Mouse (Mus musculus) heart, embryonic 12.5 days (tissue): ENCODE results near the gene Irf1. TPM values are rescaled to one million over a fixed set of nuclear protein-coding genes. Genes with fewer than 3 reads are reported as not detected.

ENCODE experiments used
- ATAC-seq: fragments of 200-750 bp; cut with Nextera tagmentation; 2 replicates; pipeline ENCODE4 v1.8.0; 2017; ENCODE audit warnings: moderate TSS enrichment, moderate library complexity; ENCODE audit not compliant: insufficient number of reproducible peaks, low FRiP score
- H3K27ac ChIP-seq: fragments of 300-500 bp; sonication (generic); 2 replicates; pipeline ENCODE4 v1.5.1; 2016; ENCODE audit warnings: mild to moderate bottlenecking, moderate library complexity; ENCODE audit not compliant: poor library complexity, severe bottlenecking
- H3K27me3 ChIP-seq: fragments of 300-500 bp; sonication (generic); replicated peaks from 2 replicates; pipeline ENCODE4 v1.6.1; 2016; ENCODE audit warnings: mild to moderate bottlenecking, moderate library complexity
- H3K36me3 ChIP-seq: fragments of 300-500 bp; sonication (generic); 2 replicates; pipeline ENCODE4 v1.6.1; 2016; ENCODE audit warnings: mild to moderate bottlenecking, moderate library complexity
- H3K4me1 ChIP-seq: fragments of 300-500 bp; sonication (generic); replicated peaks from 2 replicates; pipeline ENCODE4 v1.6.1; 2016; ENCODE audit warnings: mild to moderate bottlenecking
- H3K4me2 ChIP-seq: fragments of 300-500 bp; sonication (generic); 2 replicates; pipeline ENCODE4 v1.6.1; 2016; ENCODE audit warnings: mild to moderate bottlenecking, moderate library complexity
- H3K4me3 ChIP-seq: fragments of 300-500 bp; sonication (generic); 2 replicates; pipeline ENCODE4 v1.5.1; 2016; ENCODE audit warnings: mild to moderate bottlenecking
- H3K9ac ChIP-seq: fragments of 300-500 bp; sonication (generic); 2 replicates; pipeline ENCODE4 v1.6.1; 2016; ENCODE audit warnings: mild to moderate bottlenecking, moderate library complexity
- H3K9me3 ChIP-seq: fragments of 300-500 bp; sonication (generic); replicated peaks from 2 replicates; pipeline ENCODE4 v1.6.1; 2016; ENCODE audit warnings: mild to moderate bottlenecking, moderate library complexity
- WGBS: fragments of 180-500 bp; shearing (Covaris S2); methylation state at CpG from one replicate; pipeline ENCODE4 v1.1.7; 2016; 5-methylcytosine and 5-hydroxymethylcytosine counted together
- polyA plus RNA-seq: library from polyadenylated mRNA; unstranded; fragments of >200 nt; fragmentation: Nextera tagmentation; extraction: Ambion mirVana; gene quantifications from 2 replicates; pipeline ENCODE4 v1.2.1, GENCODE M21; 2016

The Irf1 gene
- 9.8 and 11.3 TPM in 2 replicates for polyA plus RNA-seq

- WGBS: 0% methylated on average over 39 of the region's 40 CpGs
- ATAC-seq: peak; percentile 88
Measured at GRCm38 (mm10) chr11:53769760-53770124, at the start of gene Irf1. Gene Irf1 (plus strand): TSS chr11:53770014.

GRCm38 (mm10) chr11:53720715-53721114 lies 49.1 kb upstream of the Irf1 start, which contains the start of gene Il5:
Gene Il5 (plus strand): TSS chr11:53720794.
- Histone ChIP-seq H3K27me3 (0 out of 2 replicates have a peak, but pooled peaks cover 5% of the 10 kb centered on the region), H3K4me1 (no peaks in the 10 kb centered on the region), H3K36me3 (no peaks in the 10 kb centered on the region), H3K4me2 (no peak within 1 kb of the TSS), H3K4me3 (no peak within 1 kb of the TSS), H3K9ac (no peak within 1 kb of the TSS), H3K9me3 (no peaks in the 10 kb centered on the region), H3K27ac (no peak within 1 kb of the TSS)
- WGBS: 77% methylated on average over 6 of the region's 6 CpGs
- ATAC-seq: no peak

More at GRCm38 (mm10) chr11:53769760-53770124, at the start of gene Irf1:
- Histone ChIP-seq H3K4me2 (peak within 1 kb of the TSS; percentile 88), H3K27me3 (peaks cover 6% of the 10 kb centered on the region), H3K4me1 (peaks cover 9% of the 10 kb centered on the region), H3K27ac (peak within 1 kb of the TSS; percentile 55), H3K9ac (peak within 1 kb of the TSS; percentile 85), H3K9me3 (no peaks in the 10 kb centered on the region), H3K4me3 (peak within 1 kb of the TSS; percentile 88), H3K36me3 (peaks cover 17% of the 10 kb centered on the region)

- Histone ChIP-seq H3K4me2 (no peak overlapping the region), H3K36me3 (no peaks in the 10 kb centered on the region), H3K9me3 (no peaks in the 10 kb centered on the region), H3K4me1 (no peaks in the 10 kb centered on the region), H3K9ac (no peak overlapping the region), H3K27ac (no peak overlapping the region), H3K4me3 (no peak overlapping the region), H3K27me3 (no peaks in the 10 kb centered on the region)
- ATAC-seq: no peak
- WGBS: 90% methylated on average over 7 of the region's 7 CpGs
Measured at GRCm38 (mm10) chr11:53731457-53731856, 38.4 kb upstream of the Irf1 start.

- H3K4me1 ChIP-seq: no peaks in the 10 kb centered on the region
- WGBS: 85% methylated on average over 8 of the region's 8 CpGs
- H3K36me3 ChIP-seq: no peaks in the 10 kb centered on the region
- no peak overlapping the region for H3K4me3 ChIP-seq
- H3K9ac ChIP-seq: no peak overlapping the region
- H3K27ac ChIP-seq: no peak overlapping the region
- ATAC-seq: no peak
- H3K4me2 ChIP-seq: no peak overlapping the region
- H3K9me3 ChIP-seq: no peaks in the 10 kb centered on the region
- no peaks in the 10 kb centered on the region for H3K27me3 ChIP-seq
Measured at GRCm38 (mm10) chr11:53732244-53732643, 37.6 kb upstream of the Irf1 start.

GRCm38 (mm10) chr11:53733824-53734223 lies 36.0 kb upstream of the Irf1 start:
- H3K9me3 ChIP-seq: no peaks in the 10 kb centered on the region
- H3K4me3 ChIP-seq: no peak overlapping the region
- no peak for ATAC-seq
- H3K36me3 ChIP-seq: no peaks in the 10 kb centered on the region
- no peaks in the 10 kb centered on the region for H3K27me3 ChIP-seq
- H3K4me2 ChIP-seq: no peak overlapping the region
- no peak overlapping the region for H3K27ac ChIP-seq
- WGBS: 79% methylated on average over 7 of the region's 7 CpGs
- H3K9ac ChIP-seq: no peak overlapping the region
- H3K4me1 ChIP-seq: no peaks in the 10 kb centered on the region

GRCm38 (mm10) chr11:53734431-53734830 lies 35.4 kb upstream of the Irf1 start:
- H3K4me1 ChIP-seq: no peaks in the 10 kb centered on the region
- 75% methylated on average over 2 of the region's 2 CpGs for WGBS
- no peaks in the 10 kb centered on the region for H3K9me3 ChIP-seq
- H3K27me3 ChIP-seq: no peaks in the 10 kb centered on the region
- no peak for ATAC-seq
- no peak overlapping the region for H3K4me2 ChIP-seq
- no peak overlapping the region for H3K9ac ChIP-seq
- no peak overlapping the region for H3K4me3 ChIP-seq
- H3K27ac ChIP-seq: no peak overlapping the region
- H3K36me3 ChIP-seq: no peaks in the 10 kb centered on the region

- H3K4me3 ChIP-seq: no peak overlapping the region
- WGBS: 74% methylated on average over 18 of the region's 18 CpGs
- H3K27me3 ChIP-seq: no peaks in the 10 kb centered on the region
- H3K36me3 ChIP-seq: no peaks in the 10 kb centered on the region
- no peak overlapping the region for H3K9ac ChIP-seq
- H3K27ac ChIP-seq: no peak overlapping the region
- H3K4me2 ChIP-seq: peak overlapping the region; percentile 59; the same call in 1 of the 2 replicates
- no peaks in the 10 kb centered on the region for H3K9me3 ChIP-seq
- ATAC-seq: no peak
- no peaks in the 10 kb centered on the region for H3K4me1 ChIP-seq
Measured at GRCm38 (mm10) chr11:53734970-53735681, 34.7 kb upstream of the Irf1 start.

GRCm38 (mm10) chr11:53735682-53736245 lies 34.0 kb upstream of the Irf1 start:
- H3K36me3 ChIP-seq: no peaks in the 10 kb centered on the region
- peak overlapping the region; percentile 59 for H3K4me2 ChIP-seq
- peak; percentile 61; the same call in 1 of the 2 replicates for ATAC-seq
- WGBS: 31% methylated on average over 17 of the region's 17 CpGs
- no peaks in the 10 kb centered on the region for H3K9me3 ChIP-seq
- no peaks in the 10 kb centered on the region for H3K27me3 ChIP-seq
- H3K4me1 ChIP-seq: no peaks in the 10 kb centered on the region
- 0 out of 2 replicates have a peak overlapping the region, but pooled peaks have one; percentile 14 for H3K4me3 ChIP-seq
- H3K9ac ChIP-seq: no peak overlapping the region
- no peak overlapping the region for H3K27ac ChIP-seq

- Histone ChIP-seq H3K27me3 (no peaks in the 10 kb centered on the region), H3K36me3 (no peaks in the 10 kb centered on the region), H3K9me3 (no peaks in the 10 kb centered on the region), H3K4me2 (no peak overlapping the region), H3K4me3 (no peak overlapping the region), H3K9ac (no peak overlapping the region), H3K27ac (no peak overlapping the region), H3K4me1 (no peaks in the 10 kb centered on the region)
- 47% methylated on average over 14 of the region's 14 CpGs for WGBS
- ATAC-seq: peak; percentile 79
Measured at GRCm38 (mm10) chr11:53736771-53737572, 32.8 kb upstream of the Irf1 start.

- no peaks in the 10 kb centered on the region for H3K27me3 ChIP-seq
- no peak overlapping the region for H3K27ac ChIP-seq
- ATAC-seq: peak; percentile 78; the same call in 1 of the 2 replicates
Measured at GRCm38 (mm10) chr11:53737573-53737946, 32.3 kb upstream of the Irf1 start.

GRCm38 (mm10) chr11:53742353-53742752 lies 27.5 kb upstream of the Irf1 start:
- Histone ChIP-seq H3K27ac (no peak overlapping the region), H3K4me2 (no peak overlapping the region), H3K27me3 (no peaks in the 10 kb centered on the region), H3K4me3 (no peak overlapping the region), H3K9ac (no peak overlapping the region), H3K36me3 (no peaks in the 10 kb centered on the region), H3K4me1 (no peaks in the 10 kb centered on the region), H3K9me3 (no peaks in the 10 kb centered on the region)
- WGBS: 14% methylated on average over 5 of the region's 5 CpGs
- no peak for ATAC-seq

More at GRCm38 (mm10) chr11:53737573-53737946, 32.3 kb upstream of the Irf1 start:
- Histone ChIP-seq H3K4me1 (no peaks in the 10 kb centered on the region), H3K4me3 (no peak overlapping the region), H3K36me3 (no peaks in the 10 kb centered on the region), H3K4me2 (no peak overlapping the region), H3K9me3 (no peaks in the 10 kb centered on the region), H3K9ac (no peak overlapping the region)
- 46% methylated on average over 6 of the region's 6 CpGs for WGBS
